Mouse (Mus musculus): Measurements from ENCODE around the gene Slc26a10.

The Slc26a10 gene

DNA sequence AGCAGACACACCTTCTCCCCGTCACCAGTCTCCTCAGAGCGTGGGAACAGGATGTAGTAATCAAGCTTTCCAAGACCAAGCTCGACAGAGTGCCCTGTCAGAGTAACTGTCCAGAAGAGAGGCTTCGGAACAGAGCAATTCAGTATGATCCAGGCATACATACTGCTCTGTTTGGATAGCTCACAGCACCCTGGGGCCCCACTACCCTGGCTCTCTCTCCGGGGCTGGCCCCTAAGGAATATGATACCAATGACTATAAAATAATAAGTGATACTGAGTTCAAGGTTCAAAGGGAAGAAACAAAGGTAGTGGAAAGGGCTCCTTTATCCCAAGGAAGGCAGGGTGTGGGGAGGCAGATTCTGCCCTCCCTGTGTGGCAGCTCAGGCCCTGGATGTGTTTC is 48.0 kb downstream of the Slc26a10 start:
- DNase-seq (ENCODE audit: low spot score) = no peak

DNA sequence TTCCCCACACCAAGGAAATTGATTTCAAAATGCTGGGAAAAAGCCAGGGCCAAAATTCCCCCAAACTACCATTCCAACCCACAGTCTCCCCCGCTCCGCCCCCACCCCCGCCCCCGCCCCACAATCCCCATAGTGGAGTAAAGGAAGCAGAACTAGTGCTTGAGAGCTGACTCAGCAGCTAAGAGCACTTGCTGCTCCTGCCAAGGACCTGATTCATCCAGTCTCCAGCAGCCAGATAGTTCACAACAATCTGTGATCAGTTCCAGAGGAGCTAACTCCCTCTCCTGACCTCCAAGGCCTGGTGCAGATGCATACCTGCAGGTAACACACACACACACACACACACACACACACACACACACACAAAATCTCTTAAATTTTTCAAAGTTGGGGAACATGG is 51.0 kb downstream of the Slc26a10 start:
- DNase-seq (ENCODE audit: low spot score) = no peak

DNA sequence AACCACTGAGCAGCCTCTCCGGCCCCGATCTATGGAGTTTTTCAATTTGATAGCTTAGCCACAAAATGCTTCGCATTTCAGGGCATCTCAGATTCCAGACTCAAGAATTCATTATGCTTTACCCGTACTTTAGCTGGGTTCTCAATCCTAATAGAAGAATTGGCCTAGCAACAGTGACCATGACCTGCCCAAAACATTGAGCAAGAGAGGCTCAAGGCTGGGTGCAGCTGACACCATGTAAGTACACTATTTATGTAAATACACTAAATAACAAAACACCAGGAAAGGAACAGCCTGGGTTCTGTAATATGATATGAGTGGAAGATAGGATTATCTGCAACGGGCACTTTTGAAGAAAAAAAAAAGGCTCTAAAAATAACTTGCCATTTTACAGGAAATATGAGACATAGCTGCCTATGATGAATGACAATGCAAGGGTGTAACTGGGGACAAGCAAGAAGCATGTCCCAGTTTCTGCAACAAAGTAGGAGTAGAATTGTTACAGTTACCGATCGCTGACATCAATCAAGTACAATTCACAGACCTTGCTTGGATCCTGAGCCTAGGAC is 52.6 kb downstream of the Slc26a10 start:
- DNase-seq (ENCODE audit: low spot score) = no peak

DNA sequence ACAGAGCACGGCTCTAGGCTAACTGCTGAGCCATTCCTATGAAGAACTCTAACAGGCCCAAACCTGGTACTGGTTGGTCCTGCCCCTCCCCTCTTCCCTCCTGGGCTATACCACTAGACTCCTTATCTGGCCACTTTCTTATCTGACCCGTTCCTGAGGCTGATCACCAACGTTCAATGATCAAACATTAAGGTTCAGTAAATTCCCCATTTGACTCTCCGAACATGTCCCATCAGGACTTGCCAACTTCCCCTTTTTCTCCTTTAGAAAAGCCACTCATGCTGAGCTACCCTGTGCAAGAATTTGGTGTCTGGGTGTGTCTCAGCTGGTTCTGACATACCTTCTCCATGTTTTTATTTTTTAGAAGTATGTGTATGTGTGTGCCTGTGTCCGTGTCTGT is 53.9 kb downstream of the Slc26a10 start:
- DNase-seq (ENCODE audit: low spot score) = no peak

DNA sequence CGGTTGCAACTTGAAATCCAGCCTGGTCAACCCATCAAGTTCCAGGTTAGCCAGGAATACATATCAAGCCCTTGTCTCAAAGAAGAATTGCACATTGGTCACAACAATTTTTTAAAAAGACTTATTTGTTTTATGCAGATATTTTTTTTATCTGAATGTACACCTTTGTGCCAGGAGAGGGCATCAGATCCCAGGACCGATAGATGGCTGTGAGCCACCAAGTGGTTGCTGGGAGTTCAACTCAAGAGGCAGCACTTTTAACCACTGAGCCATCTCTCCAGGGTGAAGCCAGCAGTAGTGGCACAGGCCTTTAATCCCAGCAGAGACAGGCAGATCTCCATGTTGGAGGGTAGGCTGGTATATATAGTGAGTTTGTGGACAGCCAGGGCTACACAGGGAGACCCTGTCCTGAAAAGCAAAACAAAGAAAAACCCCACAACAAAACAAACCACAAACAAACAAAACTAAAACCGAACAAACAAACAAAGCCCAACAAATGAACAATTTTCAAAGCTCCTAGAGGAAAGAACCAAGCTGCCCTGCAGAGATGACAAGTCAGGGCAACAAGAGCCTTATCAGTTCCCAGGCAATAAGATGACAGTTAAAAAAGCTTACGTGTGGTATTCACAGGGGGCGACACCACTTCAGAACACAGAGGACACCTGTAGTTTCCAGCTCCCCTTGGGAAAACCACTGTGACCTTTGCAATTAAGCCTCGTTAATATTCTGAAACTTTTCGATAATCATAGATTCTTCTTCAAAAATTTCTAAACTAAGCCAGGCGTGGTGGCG is 55.0 kb downstream of the Slc26a10 start:
- DNase-seq (ENCODE audit: low spot score) = peak; percentile 56

DNA sequence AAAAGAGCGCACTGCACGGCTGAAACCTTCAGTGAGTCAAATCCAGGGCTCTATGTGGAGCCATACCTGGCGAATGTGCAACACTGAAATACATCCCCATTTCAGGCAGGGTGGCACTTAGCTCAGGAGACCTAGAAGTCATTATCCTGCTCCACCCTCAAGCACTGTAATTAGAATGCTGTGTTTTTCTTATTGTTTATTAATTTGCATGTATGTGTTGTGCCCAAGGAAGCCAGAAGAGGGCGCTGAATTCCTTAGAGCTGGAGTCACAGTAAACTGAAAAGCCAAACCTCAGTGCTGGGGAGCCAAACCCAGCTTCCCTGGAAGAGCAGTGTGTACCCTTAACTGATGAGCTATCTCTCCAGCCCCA is 57.0 kb downstream of the Slc26a10 start:
- DNase-seq (ENCODE audit: low spot score) = peak; percentile 82

DNA sequence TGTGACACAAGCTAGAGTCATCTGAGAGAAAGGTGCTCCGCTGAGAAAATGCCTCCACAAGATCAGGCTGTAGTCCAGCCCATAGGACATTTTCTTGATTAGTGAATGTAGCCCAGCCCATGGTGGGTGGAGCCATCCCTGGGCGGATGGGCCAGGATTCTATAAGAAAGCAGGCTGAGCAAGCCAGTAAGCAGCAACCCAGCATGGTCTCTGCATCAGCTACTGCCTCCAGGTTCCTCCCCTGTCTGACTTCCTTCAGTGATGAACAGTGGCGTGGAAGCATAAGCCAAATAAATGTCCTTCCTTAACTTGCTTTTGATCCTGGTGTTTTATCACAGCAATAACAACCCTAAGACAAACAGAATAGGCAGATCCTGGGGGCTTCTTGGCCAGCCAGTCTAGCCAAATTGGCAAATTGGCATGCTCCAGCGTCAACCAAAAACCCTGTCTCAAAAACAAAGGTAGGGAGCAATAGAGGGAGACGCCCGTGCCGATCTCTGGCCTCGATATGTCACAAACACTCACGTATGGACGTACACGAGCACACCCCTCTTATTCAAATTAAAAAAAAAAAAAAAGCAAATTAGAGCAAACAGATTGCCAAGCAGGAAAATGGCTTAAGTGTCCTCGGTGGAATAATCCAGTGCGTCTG is 57.5 kb downstream of the Slc26a10 start:
- DNase-seq (ENCODE audit: low spot score) = peak; percentile 79

DNA sequence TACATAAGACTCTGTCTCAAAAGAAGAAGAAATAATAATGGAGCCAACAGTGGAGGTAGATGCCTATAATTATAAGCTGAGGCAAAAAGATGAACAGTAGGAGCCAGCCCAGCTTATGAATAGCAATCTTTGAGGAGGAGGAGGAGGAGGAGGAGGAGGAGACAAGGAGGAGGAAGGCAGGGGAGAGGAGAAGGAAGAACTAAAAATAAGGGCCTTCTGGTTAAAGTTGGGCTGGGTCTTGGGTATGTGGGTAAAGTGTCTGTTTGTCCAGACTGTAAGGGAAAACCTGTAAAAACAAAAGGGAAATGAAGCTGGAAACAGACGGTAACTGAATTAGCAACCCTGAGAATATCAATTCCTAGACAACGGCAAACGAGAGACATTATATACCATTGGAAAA is 58.4 kb downstream of the Slc26a10 start:
- DNase-seq (ENCODE audit: low spot score) = no peak
